Mouse (Mus musculus) left cerebral cortex, postnatal 4 days (tissue): Measurements from ENCODE around the gene Klf12. TPM values are rescaled to one million over a fixed set of nuclear protein-coding genes. Genes with fewer than 3 reads are reported as not detected.

ENCODE experiments used
- DNase-seq: peaks from one replicate; pipeline ENCODE4 v3.0.0-alpha.2; 2022
- intact Hi-C: fragments of 180-260 bp; cut with DNase I; formaldehyde crosslinking; loops from one replicate; pipeline ENCODE4 v1.15.1; 2025
- total RNA-seq, 2 experiments: library from RNA; stranded (reverse); gene quantifications; 2 replicates each; pipeline ENCODE4 v1.2.3; 2021

Klf12 gene
- total RNA-seq, 2 experiments from 2014 or later = 50.4 to 51.3 TPM

DNA sequence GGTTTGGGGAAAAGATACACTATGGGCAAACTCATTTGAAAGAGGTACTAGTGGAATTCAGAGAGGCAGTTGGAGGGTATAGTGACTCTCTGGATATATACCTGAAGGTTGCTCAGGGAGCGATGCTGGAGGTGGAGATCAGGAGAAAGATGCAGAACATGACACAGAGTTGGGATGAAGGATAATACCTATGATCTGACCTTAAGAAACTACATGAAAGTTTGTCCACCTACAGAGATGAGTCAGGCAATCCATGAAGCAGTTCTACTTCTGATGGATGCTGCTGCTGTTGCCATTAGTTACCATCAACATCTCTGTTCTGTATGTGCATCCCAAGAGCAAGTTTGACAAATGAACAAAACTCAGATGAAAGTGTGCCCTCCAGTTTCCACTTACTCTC is 222.0 kb downstream of the Klf12 start:
- intact Hi-C loops = no loop called here
- no peak for DNase-seq

DNA sequence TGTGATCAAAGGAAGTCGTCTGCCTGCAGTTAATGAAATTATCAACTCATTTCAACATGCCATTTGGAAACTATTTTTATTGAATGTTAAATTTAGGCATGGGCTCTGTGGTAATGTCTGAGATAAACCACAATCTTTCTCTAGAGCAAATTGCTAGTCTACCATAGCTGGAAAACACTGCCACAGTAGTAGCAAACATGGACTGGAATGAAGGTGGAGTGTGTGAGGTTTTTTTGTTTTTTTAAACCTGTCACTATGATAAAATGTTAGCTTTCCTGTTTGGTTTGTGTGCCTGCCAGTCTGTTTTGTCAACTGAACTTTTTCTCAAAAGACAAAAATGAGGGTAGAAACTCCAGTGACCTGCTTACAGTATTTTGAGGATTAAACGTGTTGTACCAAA is 230.3 kb downstream of the Klf12 start:
- no peak for DNase-seq
- intact Hi-C loops = no loop called here

DNA sequence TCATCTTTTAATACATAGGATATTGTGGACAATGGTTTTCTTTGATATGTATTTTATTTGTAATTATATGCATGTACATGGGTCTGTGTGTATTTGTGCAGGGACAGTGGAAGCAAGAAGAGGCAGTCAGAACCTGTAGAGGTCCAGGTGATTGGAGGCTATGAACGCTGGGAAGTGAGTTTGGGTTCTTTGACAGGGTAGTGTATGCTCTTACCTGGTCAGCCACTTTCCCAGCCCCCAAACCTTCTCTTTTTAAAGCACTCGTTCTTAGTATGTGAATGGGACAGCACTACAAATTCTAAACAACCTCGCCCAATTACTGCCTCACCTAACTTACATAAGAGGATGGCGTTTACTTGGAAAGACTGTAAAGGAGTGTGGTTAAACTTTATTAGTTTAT is 231.0 kb downstream of the Klf12 start:
- intact Hi-C loops = no loop called here
- no peak for DNase-seq

DNA sequence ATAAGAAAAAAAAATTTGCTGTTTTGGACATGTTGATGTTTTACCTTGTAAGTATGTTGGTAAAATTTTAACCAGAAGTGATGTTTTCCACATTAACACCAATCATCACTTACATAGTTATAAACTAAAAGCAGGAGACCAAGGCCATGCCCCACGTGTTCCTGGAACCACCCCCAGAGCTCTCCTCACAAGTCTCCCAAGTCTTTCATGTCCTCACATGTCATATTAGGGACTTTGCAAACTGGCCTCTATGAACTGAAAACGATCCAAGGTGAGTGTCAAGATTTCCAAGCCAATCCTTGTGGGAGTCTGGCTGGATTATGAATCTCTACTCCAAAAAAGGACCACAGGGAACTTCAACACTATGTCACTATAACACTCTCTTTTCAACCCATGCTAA is 231.6 kb downstream of the Klf12 start:
- no peak for DNase-seq
- intact Hi-C loops = no loop called here

DNA sequence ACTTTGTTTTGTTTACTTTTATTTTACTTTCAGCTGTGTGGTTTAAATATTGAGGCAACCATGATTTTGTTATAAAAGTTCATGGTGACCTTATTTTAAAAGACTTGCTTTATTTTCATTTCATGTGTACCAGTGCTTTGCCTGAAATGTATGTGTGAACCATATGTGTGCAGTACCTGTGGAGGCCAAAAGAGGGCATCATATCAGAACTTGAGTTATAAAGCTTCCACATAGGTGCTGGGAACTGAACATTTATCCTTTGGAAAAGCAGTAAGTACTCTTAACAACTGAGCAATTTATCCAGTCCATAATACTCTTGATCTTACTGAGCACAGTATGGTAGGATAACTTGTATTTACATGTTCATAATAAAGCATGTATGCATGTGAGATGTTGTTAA is 239.0 kb downstream of the Klf12 start:
- no peak for DNase-seq
- intact Hi-C loops = no loop called here

DNA sequence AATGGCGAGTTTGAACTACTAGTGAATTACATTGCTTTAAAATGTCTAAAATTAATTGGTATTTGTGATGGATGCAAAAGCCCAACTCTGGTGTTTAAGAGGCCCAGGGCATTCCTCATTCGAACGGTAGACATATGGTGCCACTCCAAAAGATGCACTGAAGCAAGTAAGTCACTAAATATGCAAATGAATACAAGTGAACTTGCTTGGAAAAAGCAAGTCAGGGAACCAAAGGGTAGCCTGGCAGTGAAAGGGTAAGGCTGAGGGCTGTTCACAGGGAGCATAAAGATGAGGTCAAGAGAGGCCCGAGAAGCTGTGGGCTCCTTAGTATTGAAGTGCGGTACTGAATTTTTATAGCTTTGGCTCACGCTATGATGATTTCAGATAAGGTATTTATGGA is 242.7 kb downstream of the Klf12 start:
- intact Hi-C loops = no loop called here
- DNase-seq = no peak

DNA sequence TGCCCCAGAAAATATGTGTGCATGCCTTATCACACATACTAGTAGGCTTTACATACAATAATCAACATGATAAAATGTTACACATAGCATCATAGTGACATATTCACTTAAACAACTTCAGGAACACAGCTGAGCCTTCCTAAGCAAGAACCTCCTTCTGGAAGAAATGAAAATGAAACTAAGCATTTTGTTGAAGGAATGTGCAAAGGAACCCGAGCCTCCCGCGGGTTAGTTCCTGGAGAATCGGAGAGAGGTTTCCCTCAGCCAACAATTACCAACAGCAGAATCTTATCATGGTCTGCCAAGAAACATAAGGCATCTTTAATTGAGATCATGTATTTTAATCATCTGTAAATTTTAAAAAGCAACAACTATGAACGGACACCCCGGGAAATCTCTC is 257.8 kb downstream of the Klf12 start:
- intact Hi-C loops = no loop called here
- DNase-seq = no peak

DNA sequence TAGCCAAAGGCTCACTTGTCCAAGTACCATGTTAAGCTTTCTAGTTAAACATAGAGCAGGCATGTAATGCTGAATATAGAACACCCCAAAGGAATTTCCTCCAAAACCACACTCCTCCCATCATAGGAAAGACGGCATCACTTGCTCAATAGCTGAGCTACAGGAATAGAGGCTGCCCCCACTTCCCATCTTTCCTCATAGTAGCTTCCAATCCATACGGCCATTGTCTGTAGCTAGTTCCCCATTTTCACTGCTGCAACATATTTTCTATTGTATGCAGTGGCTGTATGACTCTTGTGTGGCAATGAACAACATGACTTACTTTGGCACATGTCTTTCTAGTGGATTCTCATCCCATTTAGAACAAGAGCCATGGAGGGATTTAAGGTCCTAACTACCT is 267.3 kb downstream of the Klf12 start:
- no peak for DNase-seq
- intact Hi-C loops = no loop called here

DNA sequence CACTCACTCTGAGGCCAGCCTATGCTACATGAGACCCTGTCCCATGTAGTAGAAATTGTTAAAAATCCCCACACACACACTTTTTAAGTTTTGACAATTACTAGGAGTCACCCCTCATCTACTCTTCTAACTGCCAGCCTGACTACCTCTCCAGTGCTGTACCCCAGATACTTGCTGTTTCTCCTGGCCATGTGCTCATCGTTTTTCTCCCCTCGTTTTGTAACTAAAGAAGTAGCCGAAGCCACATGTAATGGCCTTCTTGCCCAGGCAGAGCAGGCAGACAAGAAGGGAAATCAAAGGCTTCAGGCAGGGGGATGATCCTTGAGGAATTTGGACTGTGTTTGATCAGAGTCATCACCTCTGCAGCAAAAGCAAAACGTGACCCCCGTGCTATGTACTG is 274.0 kb downstream of the Klf12 start:
- no peak for DNase-seq
- intact Hi-C loops = no loop called here

DNA sequence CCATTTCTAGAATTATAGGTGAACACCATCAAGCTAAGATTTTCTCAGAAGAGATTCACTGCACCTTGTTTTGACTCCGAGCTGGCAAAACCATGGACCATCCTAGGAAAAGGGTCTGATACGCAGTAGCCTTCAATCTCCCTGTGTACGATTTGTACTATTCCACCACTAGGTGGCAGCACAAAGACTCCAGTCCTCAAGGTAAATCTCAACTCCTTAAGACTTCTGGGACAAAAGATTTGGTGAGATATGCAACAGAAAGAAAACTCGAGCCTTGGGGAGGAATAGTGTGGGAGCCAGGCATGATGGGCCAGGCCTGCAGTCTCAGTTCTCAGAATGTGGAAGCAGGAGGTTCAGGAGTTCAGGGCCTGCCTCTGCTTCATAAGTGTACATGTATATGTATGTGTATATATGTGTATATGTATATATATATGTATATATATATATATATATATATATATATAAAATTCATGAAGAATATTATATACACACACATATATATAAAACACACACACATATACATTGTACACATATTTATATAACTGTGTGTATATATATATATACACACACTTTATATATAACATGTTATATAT is 274.6 kb downstream of the Klf12 start:
- intact Hi-C loops = no loop called here
- DNase-seq = peak; percentile 17

DNA sequence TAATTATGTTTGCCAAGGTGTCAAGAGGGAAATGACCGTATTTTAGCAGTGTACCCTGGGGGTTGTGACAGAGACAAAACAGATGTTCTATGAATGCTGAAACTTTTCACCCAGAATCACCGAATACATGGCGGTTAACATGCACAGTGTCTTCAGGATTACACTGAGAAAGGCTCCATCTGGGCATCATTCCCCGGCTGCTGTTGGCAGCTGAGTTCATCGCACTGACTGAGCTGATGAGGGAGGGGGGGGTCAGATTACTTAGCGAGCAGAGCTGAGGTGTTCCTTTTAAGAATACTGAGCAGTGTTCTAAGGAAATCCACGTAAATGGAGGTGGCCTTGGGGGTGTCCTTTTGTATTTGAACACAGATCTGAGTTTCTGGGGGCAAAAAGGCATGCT is 301.0 kb downstream of the Klf12 start:
- no peak for DNase-seq
- intact Hi-C loops = no loop called here

DNA sequence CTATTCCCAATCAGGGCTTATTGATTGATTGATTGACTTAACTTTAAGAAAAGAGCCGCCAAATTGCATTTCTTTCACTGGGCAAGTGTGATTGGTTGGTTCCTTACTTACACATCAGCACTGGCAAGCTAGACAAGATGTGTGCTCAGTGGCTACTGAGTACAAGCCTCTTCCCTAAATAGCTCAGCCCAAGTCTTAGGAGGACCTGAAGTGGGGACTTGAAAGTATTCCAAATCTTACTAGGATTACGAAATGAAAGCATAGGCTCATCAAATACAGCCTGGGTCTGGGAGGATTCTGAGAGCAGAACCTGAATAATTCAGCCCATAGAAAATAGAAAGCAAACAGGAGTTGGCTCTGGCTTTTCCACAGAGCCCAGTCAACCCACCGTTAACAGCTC is 303.3 kb downstream of the Klf12 start:
- no peak for DNase-seq
- intact Hi-C loops = no loop called here

DNA sequence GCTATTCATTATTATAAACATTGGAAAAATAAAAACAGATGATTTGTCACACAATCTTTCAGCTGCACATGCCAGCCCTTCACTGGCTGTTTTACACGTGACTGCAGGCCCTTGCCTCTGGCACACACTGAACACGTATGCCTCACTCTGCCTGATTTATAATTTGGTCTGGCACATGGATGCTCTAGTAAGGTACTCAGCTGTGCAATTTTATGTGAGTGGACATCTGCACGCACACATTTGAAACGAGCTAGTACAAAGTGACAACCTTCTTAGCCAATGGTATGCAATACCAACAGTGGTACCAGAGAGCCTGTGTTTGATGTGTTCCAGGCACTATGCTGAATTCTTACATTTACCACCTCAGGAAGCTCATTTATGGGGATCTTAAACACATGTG is 316.6 kb downstream of the Klf12 start:
- no peak for DNase-seq
- intact Hi-C loops = no loop called here

DNA sequence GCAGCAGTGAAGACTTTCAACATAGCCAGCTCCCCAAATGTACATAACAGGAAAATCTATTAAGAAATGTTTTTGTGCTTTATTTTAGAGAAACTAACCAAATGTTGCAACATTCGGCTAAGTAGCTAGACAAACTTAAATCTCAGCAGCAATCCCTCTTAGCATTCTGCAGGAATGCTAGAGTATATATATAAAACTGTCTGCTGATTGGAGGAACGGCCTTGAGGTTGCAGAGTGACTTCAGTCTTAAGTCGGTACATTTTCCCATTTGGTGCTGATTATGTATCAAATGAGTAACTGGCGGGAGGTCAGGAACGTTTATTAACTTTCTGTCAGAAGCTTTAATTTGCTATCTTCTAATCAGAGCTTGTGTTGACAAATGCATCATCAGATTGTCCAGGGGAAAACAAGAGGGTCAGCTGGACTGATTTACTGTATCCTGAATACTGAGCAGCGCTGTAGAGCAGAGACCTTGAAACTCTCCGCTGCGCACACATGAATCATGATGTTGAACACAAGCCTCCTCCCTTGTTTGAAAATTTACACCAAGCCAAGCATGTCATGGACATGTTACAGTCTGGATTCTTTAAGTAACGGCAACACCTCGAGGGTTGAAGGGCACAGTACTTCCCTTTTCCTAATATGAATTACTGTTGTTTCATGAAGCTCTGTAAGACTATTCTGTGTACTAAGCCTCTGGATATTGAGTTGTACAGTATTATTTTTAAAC is 323.8 kb downstream of the Klf12 start:
- intact Hi-C loops = no loop called here
- DNase-seq = no peak

DNA sequence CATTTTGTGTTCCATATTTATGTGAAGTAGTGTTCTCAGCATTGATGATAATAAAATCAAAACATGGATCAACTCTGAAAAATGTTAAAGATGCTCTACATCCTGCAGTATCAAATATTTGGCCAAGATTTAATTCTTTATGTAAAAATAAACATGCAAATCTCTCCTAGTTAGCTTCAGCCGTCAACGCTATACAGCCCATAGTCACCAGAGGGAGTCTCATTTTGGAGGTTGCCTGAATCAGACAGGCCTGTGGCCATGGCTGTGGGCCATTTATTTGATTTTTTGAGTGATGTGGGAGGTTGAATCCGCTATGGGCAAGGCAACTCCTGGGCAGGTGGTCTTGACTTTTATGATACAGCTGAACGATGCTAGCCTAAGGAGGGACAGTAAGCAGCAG is 329.3 kb downstream of the Klf12 start:
- no peak for DNase-seq
- intact Hi-C loops = no loop called here

DNA sequence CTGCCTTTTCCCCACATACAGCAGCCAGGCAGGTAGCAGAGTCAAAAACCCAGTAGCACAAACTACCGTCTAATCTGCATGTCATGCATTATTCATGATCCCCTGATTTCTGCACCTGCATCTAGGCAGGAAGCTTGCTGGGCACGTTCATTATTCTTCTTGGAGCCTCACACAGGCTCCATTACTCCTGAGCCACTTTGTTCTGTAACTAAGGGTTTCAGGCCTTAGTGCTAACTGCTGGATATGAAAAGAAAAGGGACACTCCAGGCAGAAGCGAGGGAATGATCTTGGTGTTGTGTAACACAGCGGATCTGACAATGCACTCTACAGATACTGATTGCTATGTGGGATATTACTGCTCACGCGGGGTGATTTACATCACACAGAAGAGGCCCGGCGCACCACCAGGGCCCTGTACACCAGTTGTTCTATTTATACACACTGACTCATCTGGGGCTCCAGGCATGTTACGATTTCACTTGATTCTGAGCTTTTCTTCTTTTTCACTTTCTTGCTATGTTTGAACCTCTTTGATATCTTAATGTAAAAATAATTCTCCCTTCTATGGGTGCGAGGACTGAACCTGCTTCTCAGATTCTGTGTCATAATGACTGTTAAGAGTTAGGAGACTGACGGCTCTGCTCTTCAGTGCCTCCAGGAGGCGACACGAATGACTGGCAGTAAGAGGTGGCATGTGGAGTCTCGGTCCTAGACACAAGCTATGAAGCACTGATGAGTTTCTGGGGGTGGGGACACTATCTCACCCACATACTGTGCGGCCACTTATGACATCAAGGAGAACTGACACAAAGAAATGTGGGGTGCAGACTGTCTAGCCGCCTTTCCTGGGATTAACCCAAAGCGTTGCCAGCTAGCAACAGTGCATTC is 340.0 kb downstream of the Klf12 start:
- no peak for DNase-seq
- intact Hi-C loops = no loop called here

DNA sequence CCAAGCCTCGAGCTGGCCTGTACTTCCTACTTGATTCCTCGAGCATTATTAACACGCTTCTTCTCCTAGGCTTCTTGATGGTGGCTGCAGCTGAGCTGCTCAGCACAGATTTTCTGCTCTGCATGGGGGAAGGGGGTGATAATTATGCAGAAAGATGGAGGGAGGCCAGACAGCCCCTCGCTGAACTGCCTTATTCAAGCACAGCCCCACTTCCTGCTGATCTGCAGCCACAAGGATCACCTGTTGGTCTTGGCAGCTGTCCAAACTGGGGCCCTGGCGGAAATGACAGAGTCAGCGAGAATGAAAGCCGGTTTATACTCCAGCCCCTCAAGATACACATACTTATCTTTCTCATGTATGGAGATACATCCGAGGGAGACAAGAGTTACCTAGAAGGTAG is 341.3 kb downstream of the Klf12 start:
- peak; percentile 93 for DNase-seq
- intact Hi-C loops = no loop called here

DNA sequence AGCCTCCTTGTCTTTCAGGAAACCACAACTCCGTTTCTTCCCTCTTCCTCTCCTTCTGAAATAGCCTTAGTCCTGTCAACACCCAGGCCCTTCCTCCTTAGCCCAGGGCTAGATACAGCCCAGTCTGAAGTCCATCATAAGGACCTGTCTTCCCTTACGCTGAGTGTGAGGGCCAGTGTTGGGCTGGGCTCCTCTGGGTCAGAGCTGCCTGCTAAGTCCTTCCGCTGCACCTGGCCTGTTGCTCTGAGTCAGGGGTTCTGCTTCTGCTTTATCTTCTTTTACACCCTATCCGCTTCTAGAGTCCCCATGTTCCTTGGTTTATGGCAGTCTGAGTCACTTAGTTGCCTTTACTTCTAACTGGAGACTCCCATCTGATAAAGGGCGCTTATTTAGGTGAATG is 351.0 kb downstream of the Klf12 start:
- intact Hi-C loops = loop anchor here (5.0 kb wide), 1 partner anchor 1444 kb away; no protein-coding TSS in a partner anchor
- DNase-seq = no peak

DNA sequence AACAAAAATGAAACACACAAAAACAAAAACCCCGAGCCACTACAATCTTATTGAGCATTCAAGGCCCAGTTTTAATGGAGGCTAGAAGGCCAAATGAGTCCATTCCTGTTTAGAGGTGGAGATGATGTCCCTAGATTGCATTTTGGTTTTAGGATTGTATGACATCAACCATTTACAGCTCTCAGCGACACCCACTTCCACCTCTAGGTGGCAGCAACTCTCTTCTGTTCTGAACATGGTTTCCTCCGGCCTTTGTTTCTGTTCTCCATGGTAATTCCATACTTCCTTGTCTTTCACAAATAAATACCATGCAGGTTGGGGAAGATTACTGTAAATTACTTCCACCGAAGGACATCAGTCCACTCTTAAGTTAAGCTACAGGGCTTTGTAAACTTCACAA is 352.6 kb downstream of the Klf12 start:
- intact Hi-C loops = loop anchor here (2.0 to 5.0 kb wide), 2 partner anchors 353 to 1445 kb away; partner anchors contain the start of gene Klf12
- DNase-seq = peak; percentile 79

DNA sequence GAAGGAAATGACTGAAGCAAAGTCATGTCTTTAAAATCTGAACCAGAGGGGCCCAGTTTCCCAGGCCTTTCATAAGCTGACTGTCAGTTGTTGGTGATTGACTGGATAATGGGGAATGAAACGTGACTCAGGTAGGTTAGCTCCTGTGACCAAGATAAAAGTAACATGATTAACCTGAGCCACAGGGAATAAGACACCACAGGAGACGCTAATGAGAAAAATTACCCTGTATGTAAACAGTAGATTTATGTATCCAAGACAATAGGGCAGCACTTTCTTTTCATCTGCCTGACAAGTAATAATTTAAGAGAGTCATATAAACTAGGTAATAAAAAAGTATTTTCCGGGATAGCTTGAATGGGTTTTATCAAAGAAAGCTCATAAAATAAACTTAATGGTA is 372.6 kb downstream of the Klf12 start:
- intact Hi-C loops = no loop called here
- no peak for DNase-seq

DNA sequence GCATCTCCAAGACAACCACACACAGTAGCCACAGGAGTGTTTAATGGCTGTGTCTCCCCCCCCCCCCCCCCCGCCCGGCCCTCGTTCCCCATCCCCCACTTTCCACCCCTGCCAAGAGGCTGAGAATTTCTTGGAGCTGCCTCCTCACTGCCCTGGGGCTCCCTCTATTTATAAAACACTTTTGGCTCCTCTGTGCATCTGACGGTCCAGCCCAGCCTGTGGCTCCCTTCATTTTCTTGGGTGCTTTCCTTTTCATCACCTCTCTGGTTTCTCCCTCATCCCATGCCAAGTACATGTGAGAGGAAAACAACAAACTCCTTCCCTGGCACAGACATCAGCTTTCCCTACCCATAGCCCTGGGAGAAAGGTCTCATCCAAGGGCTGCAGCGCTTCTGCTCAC is 373.6 kb downstream of the Klf12 start:
- peak; percentile 4 for DNase-seq
- intact Hi-C loops = no loop called here

DNA sequence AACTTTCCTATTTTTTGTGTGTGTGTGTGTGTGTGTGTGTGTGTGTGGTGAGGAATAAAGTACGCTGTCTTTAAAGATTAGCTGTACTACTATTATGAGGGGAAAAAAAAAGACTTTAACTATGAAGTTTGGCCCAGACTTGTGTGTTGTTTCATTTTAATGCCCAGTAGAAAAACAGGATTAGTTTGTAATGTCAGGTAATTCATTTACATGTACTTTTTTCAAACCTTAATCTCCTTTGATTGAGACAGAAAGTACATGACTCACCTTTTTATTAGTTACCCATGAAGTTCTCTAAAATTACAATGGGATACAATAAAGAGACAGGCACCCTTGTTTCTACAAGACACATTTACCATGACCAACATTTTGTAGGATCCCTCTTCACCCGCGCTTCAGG is 383.6 kb downstream of the Klf12 start:
- intact Hi-C loops = no loop called here
- no peak for DNase-seq
